Mouse (Mus musculus) lung, adult 2 months (tissue): Measurements from ENCODE around the gene Cadps.

Source experiments
- CTCF ChIP-seq: fragments of 200-500 bp; IDR thresholded peaks from 2 replicates; pipeline ENCODE4 v1.5.1; 2011; ENCODE audit warnings: mild to moderate bottlenecking, low read length, control low read depth; ENCODE audit not compliant: insufficient read depth
- POLR2A ChIP-seq: fragments of 200-500 bp; IDR thresholded peaks from 2 replicates; pipeline ENCODE4 v1.6.1; 2011; ENCODE audit warnings: low read depth, mild to moderate bottlenecking, control low read depth, low read length, borderline replicate concordance; ENCODE audit errors: extremely low read depth

DNA sequence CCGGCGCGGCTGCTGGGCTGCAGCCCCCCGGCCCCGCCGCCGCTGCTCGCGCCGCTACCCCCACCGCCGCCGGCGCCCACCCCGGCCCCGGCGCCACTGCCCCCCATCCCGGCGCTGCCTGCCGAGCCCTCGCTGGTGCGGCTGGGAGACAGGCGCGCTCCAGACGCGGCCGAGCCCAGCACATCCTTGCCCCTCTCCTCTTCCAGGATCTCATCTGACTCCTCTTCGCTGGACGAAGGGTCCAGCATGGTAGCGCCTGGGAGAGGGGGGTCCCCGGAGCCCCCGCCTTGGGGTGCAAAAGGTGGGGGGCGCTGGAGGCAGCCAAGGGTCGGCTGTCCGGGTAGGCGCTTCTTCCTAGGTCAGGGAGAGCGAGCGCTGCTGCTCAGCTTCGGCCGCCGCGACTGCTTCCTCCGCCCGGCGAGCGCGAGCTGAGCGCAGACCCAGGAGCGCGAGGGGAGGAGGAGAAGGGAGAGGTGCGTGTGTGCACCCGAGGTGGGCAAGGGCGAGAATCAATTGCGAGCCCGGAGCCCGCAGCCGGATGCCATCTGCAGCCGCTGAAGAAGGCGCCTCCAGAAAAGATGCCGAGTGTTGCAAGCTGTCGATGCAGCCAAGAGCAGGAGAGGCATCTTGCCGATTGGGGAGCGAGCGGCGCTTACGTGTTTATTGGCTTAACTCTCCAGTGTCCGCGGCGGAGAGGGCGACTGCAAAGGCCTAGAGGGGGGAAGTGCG lies at the start of gene Cadps:
- TF ChIP-seq POLR2A: no peak
- no peak for TF ChIP-seq CTCF
